Mouse (Mus musculus) liver, embryonic 11.5 days (tissue): ENCODE measurements around the gene Mat1a. TPM values are rescaled to one million over a fixed set of nuclear protein-coding genes. Genes with fewer than 3 reads are reported as not detected.
A peak's percentile ranks its signal among the peaks of the same experiment; 100 is the strongest.

Source experiments
- ATAC-seq: fragments of 200-750 bp; cut with Nextera tagmentation; replicated peaks from 2 replicates; pipeline ENCODE4 v1.8.0; 2017; ENCODE audit warnings: moderate number of reproducible peaks, mild to moderate bottlenecking, moderate TSS enrichment, moderate library complexity; ENCODE audit not compliant: low FRiP score
- DNase-seq: peaks from one replicate; pipeline ENCODE4 v3.0.0-alpha.2; 2017; ENCODE audit warnings: low spot score
- H3K27ac ChIP-seq: fragments of 300-500 bp; sonication (generic); 2 replicates; pipeline ENCODE4 v1.5.1; 2014; ENCODE audit warnings: mild to moderate bottlenecking, low read depth, low read length, control low read depth
- H3K27me3 ChIP-seq: fragments of 300-500 bp; sonication (generic); replicated peaks from 2 replicates; pipeline ENCODE4 v1.6.1; 2014; ENCODE audit warnings: low read length, mixed read lengths; ENCODE audit not compliant: control insufficient read depth, insufficient read depth
- H3K36me3 ChIP-seq: fragments of 300-500 bp; sonication (generic); 2 replicates; pipeline ENCODE4 v1.6.1; 2014; ENCODE audit warnings: mild to moderate bottlenecking, low read length, moderate library complexity, mixed read lengths; ENCODE audit not compliant: control insufficient read depth, insufficient read depth
- H3K4me1 ChIP-seq: fragments of 300-500 bp; sonication (generic); replicated peaks from 2 replicates; pipeline ENCODE4 v1.6.1; 2014; ENCODE audit warnings: low read length, mixed read lengths; ENCODE audit not compliant: control insufficient read depth, insufficient read depth
- H3K4me2 ChIP-seq: fragments of 300-500 bp; sonication (generic); 2 replicates; pipeline ENCODE4 v1.6.1; 2014; ENCODE audit warnings: mild to moderate bottlenecking, control low read depth, moderate library complexity
- H3K4me3 ChIP-seq: fragments of 300-500 bp; sonication (generic); 2 replicates; pipeline ENCODE4 v1.5.1; 2014; ENCODE audit warnings: low read depth, low read length, control low read depth
- H3K9ac ChIP-seq: fragments of 300-500 bp; sonication (generic); 2 replicates; pipeline ENCODE4 v1.6.1; 2014; ENCODE audit warnings: low read depth, low read length, control low read depth
- H3K9me3 ChIP-seq: fragments of 300-500 bp; sonication (generic); 2 replicates; pipeline ENCODE4 v1.6.1; 2016; ENCODE audit warnings: low read length, inconsistent platforms, mixed read lengths; ENCODE audit not compliant: control insufficient read depth
- WGBS: fragments of 180-500 bp; shearing (Covaris S2); extraction: QIAGEN DNeasy Blood & Tissue Kit; methylation state at CpG from one replicate; pipeline ENCODE4 v1.1.7; 2014; 5-methylcytosine and 5-hydroxymethylcytosine counted together
- polyA plus RNA-seq: library from polyadenylated mRNA; unstranded; fragments of >200 nt; fragmentation: Nextera tagmentation; extraction: Ambion mirVana; gene quantifications from 2 replicates; pipeline ENCODE4 v1.2.1, GENCODE M21; 2014

Mat1a gene
- polyA plus RNA-seq, 1 experiment from 2014 or later: 0.05 TPM

DNA sequence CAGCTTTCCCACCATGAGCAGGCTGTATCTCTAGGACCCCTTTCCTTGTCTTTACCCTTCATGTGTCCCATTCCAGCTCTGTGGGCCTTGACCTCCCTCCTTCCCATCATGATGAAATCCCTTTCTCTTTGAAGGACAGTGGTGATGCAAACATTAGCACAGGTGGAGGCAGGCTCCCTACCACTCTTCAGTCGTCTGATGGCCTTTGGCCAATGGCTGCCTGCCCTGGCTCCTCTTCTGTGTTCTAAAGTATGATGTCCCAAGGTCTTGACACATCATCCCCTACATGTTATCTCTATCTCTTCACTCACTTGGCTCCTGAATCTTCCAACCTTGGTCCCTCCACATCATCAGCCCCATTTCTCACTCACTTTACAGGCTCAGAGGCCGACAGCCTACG lies 11.4 kb downstream of the Mat1a start:
- Histone ChIP-seq H3K4me3 (no peak overlapping the region), H3K9ac (no peak overlapping the region), H3K27ac (no peak overlapping the region), H3K27me3 (no peaks in the 10 kb centered on the region), H3K4me2 (no peak overlapping the region), H3K9me3 (no peaks in the 10 kb centered on the region), H3K36me3 (no peaks in the 10 kb centered on the region), H3K4me1 (no peaks in the 10 kb centered on the region)
- 74% methylated on average over 3 of the region's 3 CpGs for WGBS
- ATAC-seq (no peak), DNase-seq (no peak)

DNA sequence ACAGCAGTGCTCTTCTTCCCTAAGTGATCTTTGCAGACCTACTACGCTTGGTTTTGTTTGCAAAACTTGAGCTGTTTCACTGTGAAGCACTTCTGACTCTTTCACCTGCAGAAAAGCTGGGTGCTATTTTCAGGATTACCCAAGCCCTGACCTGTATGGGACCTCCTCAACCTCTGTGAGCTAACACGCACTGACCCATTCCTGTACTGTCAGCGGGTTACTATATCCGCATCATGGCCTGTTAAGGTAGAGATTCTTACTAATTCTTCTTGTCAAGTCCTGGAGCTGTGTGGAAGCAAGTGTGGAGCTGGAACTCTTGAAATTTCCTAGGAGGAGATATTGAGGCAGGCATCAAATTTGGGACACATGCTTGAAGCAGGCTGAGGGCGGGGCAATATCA lies 19.8 kb downstream of the Mat1a start:
- ATAC-seq (no peak), DNase-seq (no peak)
- Histone ChIP-seq H3K4me1 (no peaks in the 10 kb centered on the region), H3K9ac (no peak overlapping the region), H3K4me3 (no peak overlapping the region), H3K27ac (no peak overlapping the region), H3K9me3 (no peaks in the 10 kb centered on the region), H3K27me3 (no peaks in the 10 kb centered on the region), H3K4me2 (no peak overlapping the region), H3K36me3 (no peaks in the 10 kb centered on the region)
- WGBS: 83% methylated on average over 5 of the region's 5 CpGs

DNA sequence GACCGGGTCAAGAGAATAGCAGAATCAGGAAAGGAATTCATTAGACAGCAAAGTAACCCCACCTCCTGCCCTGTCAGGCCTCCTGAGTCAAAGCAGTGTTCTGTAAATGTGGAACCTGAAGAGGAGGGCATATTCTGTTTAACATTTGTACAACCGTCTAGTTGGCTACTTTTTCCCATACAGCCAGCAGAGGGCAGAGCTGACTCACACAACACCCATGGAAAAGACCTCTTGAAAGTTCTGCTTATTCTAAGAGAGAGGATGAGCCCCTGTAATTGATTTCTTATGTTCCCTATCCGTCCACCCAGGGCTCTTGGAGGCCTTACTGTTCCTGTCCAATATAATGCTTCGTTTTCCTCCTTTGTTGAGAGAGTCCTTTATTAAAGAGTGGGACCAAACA lies 23.2 kb downstream of the Mat1a start:
- H3K9me3 ChIP-seq: no peaks in the 10 kb centered on the region
- no peak overlapping the region for H3K4me3 ChIP-seq
- ATAC-seq: peak; percentile 59; the same call in 1 of the 2 replicates
- 12% methylated on average over 4 of the region's 4 CpGs for WGBS
- no peaks in the 10 kb centered on the region for H3K36me3 ChIP-seq
- no peak for DNase-seq
- no peak overlapping the region for H3K27ac ChIP-seq
- H3K4me2 ChIP-seq: no peak overlapping the region
- no peak overlapping the region for H3K9ac ChIP-seq
- no peaks in the 10 kb centered on the region for H3K27me3 ChIP-seq
- H3K4me1 ChIP-seq: no peaks in the 10 kb centered on the region

DNA sequence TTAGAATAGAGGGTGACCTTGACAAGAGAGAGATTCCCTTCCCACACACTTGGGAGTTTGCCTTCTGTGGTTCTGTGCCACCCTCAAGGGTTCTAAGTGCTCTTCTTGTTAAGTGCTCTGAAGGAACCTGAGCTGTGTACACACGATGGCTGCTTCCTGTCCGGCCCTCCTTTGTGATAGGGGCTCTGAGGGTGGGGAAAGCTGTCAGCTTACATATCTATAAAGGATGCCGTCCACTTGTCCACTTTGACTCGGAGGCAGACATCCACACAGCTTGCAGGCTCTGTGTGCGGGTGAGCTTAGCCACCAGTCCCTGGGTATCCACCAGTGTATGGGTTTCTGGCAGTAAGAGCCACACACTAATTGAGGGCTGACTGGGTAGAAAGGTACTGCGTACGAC lies 26.7 kb downstream of the Mat1a start, which contains the start of gene Sftpa1:
TSS of gene Sftpa1 (plus strand) at position 243 of the 400 bp plus-strand sequence.
- H3K27me3 ChIP-seq: no peaks in the 10 kb centered on the region
- ATAC-seq (no peak), DNase-seq (no peak)
- WGBS: 74% methylated on average over 7 of the region's 7 CpGs
- no peak within 1 kb of the TSS for H3K9ac ChIP-seq
- H3K9me3 ChIP-seq: no peaks in the 10 kb centered on the region
- H3K4me2 ChIP-seq: no peak within 1 kb of the TSS
- no peaks in the 10 kb centered on the region for H3K4me1 ChIP-seq
- no peak within 1 kb of the TSS for H3K4me3 ChIP-seq
- H3K27ac ChIP-seq: no peak within 1 kb of the TSS
- H3K36me3 ChIP-seq: no peaks in the 10 kb centered on the region

DNA sequence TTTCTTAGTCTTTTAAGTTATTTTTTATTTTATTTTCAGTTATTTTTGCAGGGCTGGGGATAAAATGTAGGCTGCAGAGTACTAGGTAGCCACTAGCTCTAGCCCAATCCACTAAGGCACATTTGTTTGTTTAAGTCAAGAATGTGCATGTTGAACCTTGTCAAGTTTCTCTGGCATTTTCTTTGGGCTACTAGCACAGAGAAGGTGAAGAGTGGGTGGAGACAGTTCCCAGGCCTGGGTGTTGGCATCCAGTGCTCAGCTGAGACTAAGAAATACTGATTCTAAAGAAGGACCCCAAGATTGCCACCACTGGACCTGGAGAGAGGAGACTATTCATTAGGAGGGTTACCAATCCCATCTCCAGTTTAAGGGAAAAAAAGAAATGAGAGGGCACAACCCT lies 32.2 kb downstream of the Mat1a start:
- Histone ChIP-seq H3K27me3 (no peaks in the 10 kb centered on the region), H3K9me3 (no peaks in the 10 kb centered on the region), H3K9ac (no peak overlapping the region), H3K27ac (no peak overlapping the region), H3K4me2 (no peak overlapping the region), H3K4me3 (no peak overlapping the region), H3K4me1 (no peaks in the 10 kb centered on the region), H3K36me3 (no peaks in the 10 kb centered on the region)
- DNase-seq (no peak), ATAC-seq (no peak)

DNA sequence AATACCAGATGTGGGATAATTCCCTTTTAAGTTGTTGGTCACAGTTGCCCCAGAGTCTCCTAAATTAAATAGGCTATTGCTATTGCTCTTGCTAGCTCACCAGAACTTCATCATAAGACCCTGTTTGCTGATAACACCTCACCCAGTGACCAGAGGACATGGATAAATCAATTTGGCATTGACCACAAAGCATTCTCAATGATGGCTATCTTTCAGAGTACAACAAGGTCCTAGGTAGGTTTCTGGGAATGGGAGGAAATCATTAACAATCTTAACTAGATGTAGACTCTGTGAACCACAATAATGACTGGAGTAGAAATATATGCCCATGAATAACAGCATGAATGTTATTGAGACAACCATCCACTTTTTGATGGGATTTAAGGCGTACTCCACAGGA lies 35.9 kb downstream of the Mat1a start:
- no peaks in the 10 kb centered on the region for H3K4me1 ChIP-seq
- no peak overlapping the region for H3K27ac ChIP-seq
- WGBS: 79% methylated on average over 1 of the region's 1 CpGs
- no peak overlapping the region for H3K9ac ChIP-seq
- ATAC-seq: no peak
- no peak overlapping the region for H3K4me2 ChIP-seq
- H3K9me3 ChIP-seq: no peaks in the 10 kb centered on the region
- H3K27me3 ChIP-seq: no peaks in the 10 kb centered on the region
- H3K36me3 ChIP-seq: no peaks in the 10 kb centered on the region
- DNase-seq: no peak
- no peak overlapping the region for H3K4me3 ChIP-seq

DNA sequence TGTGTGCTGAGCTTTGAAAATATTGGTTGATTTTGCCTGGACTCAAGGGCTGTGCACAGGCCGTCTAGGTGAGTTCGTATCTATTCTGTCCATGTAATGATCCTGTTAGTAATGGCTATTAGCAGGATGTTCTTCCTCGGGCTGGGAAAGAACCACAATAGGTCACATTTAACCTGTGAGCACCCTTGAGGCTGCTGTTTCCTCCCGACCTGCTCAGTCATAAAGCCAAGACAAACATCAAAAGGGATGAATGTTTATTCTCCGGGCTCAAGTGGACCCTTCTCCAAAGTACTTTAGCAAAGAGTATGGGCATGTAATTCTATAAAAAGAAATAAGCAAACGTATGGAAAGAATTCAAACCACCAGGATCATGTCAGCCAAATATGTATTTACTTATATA lies 41.2 kb downstream of the Mat1a start:
- H3K4me3 ChIP-seq: no peak overlapping the region
- H3K9ac ChIP-seq: no peak overlapping the region
- 69% methylated on average over 6 of the region's 6 CpGs for WGBS
- no peaks in the 10 kb centered on the region for H3K27me3 ChIP-seq
- H3K27ac ChIP-seq: no peak overlapping the region
- DNase-seq (no peak), ATAC-seq (no peak)
- H3K36me3 ChIP-seq: no peaks in the 10 kb centered on the region
- no peaks in the 10 kb centered on the region for H3K4me1 ChIP-seq
- no peaks in the 10 kb centered on the region for H3K9me3 ChIP-seq
- H3K4me2 ChIP-seq: no peak overlapping the region

DNA sequence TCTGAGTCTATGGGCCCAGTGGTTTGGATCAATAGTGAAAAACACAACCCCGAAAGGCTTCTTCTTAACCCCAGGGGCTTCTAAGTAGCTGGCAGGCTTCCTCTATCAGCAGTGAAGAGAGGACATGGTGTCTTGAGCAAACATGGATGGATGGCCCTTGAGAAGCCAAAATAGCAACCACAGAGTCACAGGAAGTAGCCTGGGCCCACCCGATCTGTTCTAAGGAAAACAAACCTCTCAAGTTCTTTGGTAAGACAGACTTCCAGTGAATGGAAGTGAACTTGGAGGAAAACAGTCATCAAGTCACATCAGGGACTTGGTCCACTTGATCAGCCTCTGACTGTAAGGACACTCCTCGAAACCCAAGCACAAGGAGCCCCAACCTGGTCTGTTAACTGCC lies 42.1 kb downstream of the Mat1a start:
- Histone ChIP-seq H3K9me3 (no peaks in the 10 kb centered on the region), H3K4me1 (no peaks in the 10 kb centered on the region), H3K4me2 (no peak overlapping the region), H3K27me3 (no peaks in the 10 kb centered on the region), H3K27ac (no peak overlapping the region), H3K36me3 (no peaks in the 10 kb centered on the region), H3K9ac (no peak overlapping the region), H3K4me3 (no peak overlapping the region)
- ATAC-seq (no peak), DNase-seq (no peak)
- 64% methylated on average over 3 of the region's 3 CpGs for WGBS

DNA sequence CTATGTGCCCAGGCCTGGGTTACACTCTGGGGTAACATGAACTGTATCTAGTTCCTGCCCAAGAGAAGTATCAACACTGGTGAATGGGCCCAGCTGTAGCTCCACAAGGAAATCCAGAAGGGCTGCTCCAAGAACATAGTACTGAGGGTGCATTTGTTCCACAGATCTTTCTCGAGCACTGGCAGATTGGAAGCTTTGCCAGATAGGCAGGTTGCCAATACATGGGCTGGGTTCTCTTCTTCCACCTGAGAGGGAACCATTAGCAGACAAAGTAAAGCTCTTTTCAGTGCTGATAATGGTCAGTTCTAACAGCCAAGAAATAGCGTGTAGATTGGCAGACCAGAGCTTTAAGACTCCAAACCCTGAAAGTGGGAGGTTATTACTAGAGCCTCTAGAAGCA lies 42.5 kb downstream of the Mat1a start:
- no peak overlapping the region for H3K4me2 ChIP-seq
- DNase-seq (no peak), ATAC-seq (no peak)
- no peaks in the 10 kb centered on the region for H3K27me3 ChIP-seq
- H3K27ac ChIP-seq: no peak overlapping the region
- H3K4me1 ChIP-seq: no peaks in the 10 kb centered on the region
- no peak overlapping the region for H3K4me3 ChIP-seq
- no peaks in the 10 kb centered on the region for H3K36me3 ChIP-seq
- H3K9me3 ChIP-seq: no peaks in the 10 kb centered on the region
- WGBS: 79% methylated on average over 2 of the region's 2 CpGs
- H3K9ac ChIP-seq: no peak overlapping the region
